Mouse (Mus musculus) midbrain, embryonic 13.5 days (tissue): ENCODE measurements around the gene Zbtb42. TPM values are rescaled to one million over a fixed set of nuclear protein-coding genes. Genes with fewer than 3 reads are reported as not detected.
A peak's percentile ranks its signal among the peaks of the same experiment; 100 is the strongest.

Experiments used
- ATAC-seq: fragments of 200-750 bp; cut with Nextera tagmentation; 2 replicates; pipeline ENCODE4 v1.8.0; 2017; ENCODE audit warnings: mild to moderate bottlenecking, moderate TSS enrichment, moderate library complexity
- H3K27ac ChIP-seq: fragments of 300-500 bp; sonication (generic); 2 replicates; pipeline ENCODE4 v1.5.1; 2015; ENCODE audit warnings: inconsistent platforms, mild to moderate bottlenecking, moderate library complexity
- H3K27me3 ChIP-seq: fragments of 300-500 bp; sonication (generic); 2 replicates; pipeline ENCODE4 v1.6.1; 2015; ENCODE audit warnings: mild to moderate bottlenecking, inconsistent platforms
- H3K36me3 ChIP-seq: fragments of 300-500 bp; sonication (generic); 2 replicates; pipeline ENCODE4 v1.6.1; 2015; ENCODE audit warnings: mild to moderate bottlenecking, inconsistent platforms
- H3K4me1 ChIP-seq: fragments of 300-500 bp; sonication (generic); replicated peaks from 2 replicates; pipeline ENCODE4 v1.6.1; 2015; ENCODE audit warnings: inconsistent platforms
- H3K4me2 ChIP-seq: fragments of 300-500 bp; sonication (generic); replicated peaks from 2 replicates; pipeline ENCODE4 v1.6.1; 2015; ENCODE audit warnings: moderate library complexity, mild to moderate bottlenecking, inconsistent platforms
- H3K4me3 ChIP-seq: fragments of 300-500 bp; sonication (generic); replicated peaks from 2 replicates; pipeline ENCODE4 v1.5.1; 2015; ENCODE audit warnings: mild to moderate bottlenecking, inconsistent platforms
- H3K9ac ChIP-seq: fragments of 300-500 bp; sonication (generic); replicated peaks from 2 replicates; pipeline ENCODE4 v1.6.1; 2015; ENCODE audit warnings: mild to moderate bottlenecking, inconsistent platforms
- H3K9me3 ChIP-seq: fragments of 300-500 bp; sonication (generic); 2 replicates; pipeline ENCODE4 v1.6.1; 2016; ENCODE audit warnings: mild to moderate bottlenecking, inconsistent platforms
- WGBS: fragments of 180-500 bp; shearing (Covaris S2); methylation state at CpG from one replicate; pipeline ENCODE4 v1.1.7; 2015; 5-methylcytosine and 5-hydroxymethylcytosine counted together
- microRNA-seq: library from miRNA; unstranded; fragments of <30 nt; microRNA quantifications from one replicate; pipeline ENCODE4, GENCODE M21; 2016
- polyA plus RNA-seq: library from polyadenylated mRNA; unstranded; fragments of >200 nt; fragmentation: Nextera tagmentation; extraction: Ambion mirVana; gene quantifications from 2 replicates; pipeline ENCODE4 v1.2.1, GENCODE M21; 2015

The Zbtb42 gene
- polyA plus RNA-seq, 1 experiment from 2014 or later, result 3.3 TPM

- H3K4me3 ChIP-seq, result peak overlapping the region; percentile 90
- WGBS, result 1% methylated on average over 52 of the region's 75 CpGs
- H3K9me3 ChIP-seq, result no peaks in the 10 kb centered on the region
- ATAC-seq, result peak; percentile 59
- H3K9ac ChIP-seq, result peak overlapping the region; percentile 95
- H3K27ac ChIP-seq, result peak overlapping the region; percentile 70
- peaks cover 42% of the 10 kb centered on the region for H3K4me1 ChIP-seq
- H3K4me2 ChIP-seq, result peak overlapping the region; percentile 96
- peaks cover 14% of the 10 kb centered on the region for H3K36me3 ChIP-seq
- peaks cover 38% of the 10 kb centered on the region for H3K27me3 ChIP-seq
Measured at GRCm38 (mm10) chr12:112722240-112723027, 43.8 kb downstream of the Zbtb42 start.

GRCm38 (mm10) chr12:112723028-112723330, 44.4 kb downstream of the Zbtb42 start:
- Histone ChIP-seq H3K4me3 (peak overlapping the region; percentile 90), H3K9me3 (no peaks in the 10 kb centered on the region), H3K27me3 (peaks cover 38% of the 10 kb centered on the region), H3K4me1 (peaks cover 46% of the 10 kb centered on the region), H3K9ac (peak overlapping the region; percentile 95), H3K36me3 (peaks cover 18% of the 10 kb centered on the region), H3K4me2 (peak overlapping the region; percentile 96), H3K27ac (no peak overlapping the region)
- peak; percentile 38 for ATAC-seq
- WGBS, result 7% methylated on average over 5 of the region's 5 CpGs

- ATAC-seq, result no peak
- H3K36me3 ChIP-seq, result peaks cover 18% of the 10 kb centered on the region
- no peaks in the 10 kb centered on the region for H3K9me3 ChIP-seq
- WGBS, result 95% methylated on average over 6 of the region's 6 CpGs
- H3K4me1 ChIP-seq, result peaks cover 46% of the 10 kb centered on the region
- H3K27ac ChIP-seq, result no peak overlapping the region
- H3K9ac ChIP-seq, result peak overlapping the region; percentile 95
- peak overlapping the region; percentile 90 for H3K4me3 ChIP-seq
- H3K27me3 ChIP-seq, result peaks cover 38% of the 10 kb centered on the region
- peak overlapping the region; percentile 96 for H3K4me2 ChIP-seq
Measured at GRCm38 (mm10) chr12:112723445-112723844, 44.8 kb downstream of the Zbtb42 start.

- Histone ChIP-seq H3K36me3 (peaks cover 18% of the 10 kb centered on the region), H3K4me2 (0 out of 2 replicates have a peak overlapping the region, but pooled peaks have one; percentile 96), H3K27me3 (peaks cover 35% of the 10 kb centered on the region), H3K27ac (no peak overlapping the region), H3K9me3 (no peaks in the 10 kb centered on the region), H3K4me3 (no peak overlapping the region), H3K4me1 (peaks cover 46% of the 10 kb centered on the region), H3K9ac (no peak overlapping the region)
- peak; percentile 12; the same call in 1 of the 2 replicates for ATAC-seq
- WGBS, result 79% methylated on average over 11 of the region's 11 CpGs
Measured at GRCm38 (mm10) chr12:112724077-112724805, 45.6 kb downstream of the Zbtb42 start.

GRCm38 (mm10) chr12:112727801-112728200, 49.2 kb downstream of the Zbtb42 start:
- H3K9ac ChIP-seq, result 0 out of 2 replicates have a peak overlapping the region, but pooled peaks have one; percentile 1
- no peak overlapping the region for H3K4me3 ChIP-seq
- ATAC-seq, result no peak
- peaks cover 10% of the 10 kb centered on the region; the same call in 1 of the 2 replicates for H3K27me3 ChIP-seq
- no peaks in the 10 kb centered on the region for H3K9me3 ChIP-seq
- H3K27ac ChIP-seq, result no peak overlapping the region
- no peak overlapping the region for H3K4me2 ChIP-seq
- peaks cover 45% of the 10 kb centered on the region for H3K36me3 ChIP-seq
- H3K4me1 ChIP-seq, result peaks cover 33% of the 10 kb centered on the region
- 67% methylated on average over 8 of the region's 8 CpGs for WGBS

- no peaks in the 10 kb centered on the region for H3K27me3 ChIP-seq
- no peaks in the 10 kb centered on the region for H3K9me3 ChIP-seq
- peaks cover 65% of the 10 kb centered on the region for H3K36me3 ChIP-seq
- H3K4me3 ChIP-seq, result no peak overlapping the region
- peaks cover 8% of the 10 kb centered on the region; the same call in 1 of the 2 replicates for H3K4me1 ChIP-seq
- WGBS, result 92% methylated on average over 14 of the region's 14 CpGs
- ATAC-seq, result no peak
- H3K27ac ChIP-seq, result no peak overlapping the region
- no peak overlapping the region for H3K9ac ChIP-seq
- H3K4me2 ChIP-seq, result no peak overlapping the region
Measured at GRCm38 (mm10) chr12:112730808-112731207, 52.2 kb downstream of the Zbtb42 start.

Small RNAs within 50 kb of the gene (microRNA-seq; reads per million reads assigned to microRNA genes)
- gene Mir6939, result not detected

Other genes starting within 250 kb of the Zbtb42 start
- 0.09 and 0.15 TPM in 2 replicates for gene A530016L24Rik, start 189.4 kb upstream of the Zbtb42 start, polyA plus RNA-seq
- 35.3 and 36.9 TPM in 2 replicates for gene Tmem179, start 162.1 kb upstream of the Zbtb42 start, polyA plus RNA-seq
- gene Inf2, start 90.0 kb upstream of the Zbtb42 start, polyA plus RNA-seq, result 0.43 and 1.8 TPM in 2 replicates
- gene Adssl1, start 58.8 kb upstream of the Zbtb42 start, polyA plus RNA-seq, result 1.1 and 1.5 TPM in 2 replicates
- 83.0 and 96.5 TPM in 2 replicates for gene Siva1, start 34.1 kb upstream of the Zbtb42 start, polyA plus RNA-seq
- 55.9 and 61.1 TPM in 2 replicates for gene Akt1, start 3.9 kb upstream of the Zbtb42 start, polyA plus RNA-seq
- gene Cep170b, start 41.6 kb downstream of the Zbtb42 start, polyA plus RNA-seq, result 20.2 and 22.0 TPM in 2 replicates
- 5.2 and 6.4 TPM in 2 replicates for gene Pld4, start 81.8 kb downstream of the Zbtb42 start, polyA plus RNA-seq
- 0.31 and 0.37 TPM in 2 replicates for gene Ahnak2, start 123.8 kb downstream of the Zbtb42 start, polyA plus RNA-seq
- 19.4 and 22.7 TPM in 2 replicates for gene Clba1, start 130.1 kb downstream of the Zbtb42 start, polyA plus RNA-seq
- gene Cdca4, start 150.6 kb downstream of the Zbtb42 start, polyA plus RNA-seq, result 82.7 and 85.0 TPM in 2 replicates
- gene Gpr132, start 189.4 kb downstream of the Zbtb42 start, polyA plus RNA-seq, result not detected in 2 replicates